Mouse (Mus musculus): Measurements from ENCODE around the gene Creg1.

Gene Creg1

GRCm38 (mm10) chr1:165786296-165786695 lies 22.8 kb downstream of the Creg1 start:
- DNase-seq (ENCODE audit: low spot score in 2 of 2), result no peak

DNA sequence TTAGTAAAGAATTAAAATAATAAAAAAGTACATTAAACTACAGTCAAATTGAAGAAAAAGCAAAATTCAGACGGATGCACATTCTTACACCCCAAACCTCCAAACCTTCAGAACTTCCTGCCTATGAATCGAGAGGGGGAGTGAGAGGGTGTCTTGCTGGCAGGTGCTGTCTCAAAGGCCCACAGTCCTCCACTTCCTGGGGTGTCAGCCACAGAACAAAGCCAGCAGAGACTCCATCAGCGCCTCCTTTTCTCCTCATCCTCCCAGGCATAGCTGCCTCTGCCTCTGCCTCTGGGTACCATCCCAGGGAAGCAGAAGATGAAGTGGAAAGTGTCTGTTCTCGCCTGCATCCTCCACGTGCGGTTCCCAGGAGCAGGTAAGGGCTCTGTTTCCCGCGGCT lies 25.0 kb downstream of the Creg1 start, which contains the start of gene Cd247:
TSS of gene Cd247 (plus strand) at position 171 of the 400 bp plus-strand sequence.
- no peak for DNase-seq (ENCODE audit: low spot score in 2 of 2)

DNA sequence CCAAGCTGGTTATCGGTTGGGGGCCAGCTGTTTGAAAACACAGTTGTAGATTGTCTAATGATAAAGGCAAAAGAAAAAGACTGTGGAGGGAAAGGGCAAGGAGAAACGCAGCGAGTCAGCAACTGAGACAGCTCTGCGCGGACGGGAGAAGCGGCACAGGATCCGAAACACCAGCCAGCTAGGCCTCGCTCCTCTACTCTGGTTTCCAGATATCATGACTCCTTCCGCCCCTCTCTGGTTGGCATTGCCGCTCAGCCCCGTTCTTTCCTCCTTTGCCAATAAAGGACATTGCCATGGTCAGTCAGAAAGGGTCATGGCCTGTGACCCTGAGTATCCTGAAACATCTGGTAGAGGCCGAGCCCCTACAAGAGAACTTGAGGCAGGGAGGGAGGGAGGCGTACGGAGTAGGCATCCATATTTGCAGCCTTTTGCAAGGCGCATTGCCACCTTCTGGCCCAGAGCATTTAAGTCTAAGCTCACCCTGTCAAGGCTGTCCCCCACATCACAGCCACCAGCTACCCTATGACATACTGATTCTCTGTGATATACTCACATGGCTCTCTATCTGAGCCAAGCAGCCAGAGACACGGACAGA lies 25.6 kb downstream of the Creg1 start:
- no peak for DNase-seq (ENCODE audit: low spot score in 2 of 2)

- no peak for DNase-seq (ENCODE audit: low spot score in 2 of 2)
Observed at GRCm38 (mm10) chr1:165789963-165790362, 26.4 kb downstream of the Creg1 start.

GRCm38 (mm10) chr1:165790461-165791210 lies 27.1 kb downstream of the Creg1 start:
- DNase-seq (ENCODE audit: low spot score in 2 of 2), result no peak

GRCm38 (mm10) chr1:165791411-165791810 lies 27.9 kb downstream of the Creg1 start:
- no peak for DNase-seq (ENCODE audit: low spot score in 2 of 2)

DNA sequence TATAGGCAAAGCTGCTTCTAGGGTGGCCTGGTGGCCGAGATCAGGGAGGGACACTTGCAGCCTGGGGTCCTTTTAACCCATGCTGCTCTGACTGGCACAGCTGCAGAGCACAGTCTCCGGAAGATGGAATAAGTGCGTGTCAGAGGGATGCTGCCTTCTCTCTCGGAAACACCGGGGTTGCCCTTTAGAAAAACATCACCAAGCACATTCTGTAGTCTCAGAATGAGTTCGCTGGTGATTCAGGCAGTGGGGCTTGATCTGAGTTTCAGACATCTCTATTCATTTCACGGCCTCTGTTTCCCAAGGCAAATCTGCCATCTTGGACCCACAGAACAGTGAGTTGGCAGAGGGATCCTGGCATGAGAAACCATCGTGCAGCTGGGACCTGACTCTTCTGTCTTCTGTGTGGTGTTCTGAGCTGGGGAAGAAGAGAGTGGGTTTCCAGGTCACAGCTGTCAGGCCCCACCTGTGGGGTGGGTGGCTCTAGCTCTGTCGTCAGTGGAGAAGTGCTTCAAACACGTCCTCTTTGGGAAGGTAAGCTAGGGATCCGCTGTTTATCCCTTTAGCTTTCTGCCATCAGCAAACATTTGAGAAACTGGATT lies 38.3 kb downstream of the Creg1 start:
- no peak for DNase-seq (ENCODE audit: low spot score in 2 of 2)

GRCm38 (mm10) chr1:165803107-165803506 lies 39.6 kb downstream of the Creg1 start:
- no peak for DNase-seq (ENCODE audit: low spot score in 2 of 2)

- DNase-seq (ENCODE audit: low spot score in 2 of 2), result no peak
Observed at GRCm38 (mm10) chr1:165804133-165804532, 40.6 kb downstream of the Creg1 start.

DNA sequence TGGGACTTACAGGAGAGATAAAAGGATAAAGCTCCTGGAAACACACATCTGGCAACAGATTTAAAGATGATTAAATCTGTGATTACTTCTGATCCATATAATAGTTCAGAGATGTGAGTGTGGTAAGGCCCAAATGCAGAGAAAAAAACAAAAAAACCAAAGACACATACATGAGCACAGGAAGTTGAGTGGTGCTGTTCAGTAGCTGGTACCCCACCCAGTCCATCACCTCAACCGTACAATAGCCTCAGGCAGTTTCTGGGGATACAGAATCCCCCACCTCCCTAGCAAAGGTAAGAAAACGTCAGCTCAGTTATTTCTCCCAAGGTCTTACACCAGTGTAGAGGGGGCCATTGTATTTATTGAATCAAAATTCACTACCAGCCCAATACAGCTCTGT lies 47.1 kb downstream of the Creg1 start:
- DNase-seq (ENCODE audit: low spot score in 2 of 2), result no peak

- peak in 1 of 2 experiments; percentile 13 for DNase-seq (ENCODE audit: low spot score in 2 of 2)
Observed at GRCm38 (mm10) chr1:165811170-165811569, 47.6 kb downstream of the Creg1 start.

DNA sequence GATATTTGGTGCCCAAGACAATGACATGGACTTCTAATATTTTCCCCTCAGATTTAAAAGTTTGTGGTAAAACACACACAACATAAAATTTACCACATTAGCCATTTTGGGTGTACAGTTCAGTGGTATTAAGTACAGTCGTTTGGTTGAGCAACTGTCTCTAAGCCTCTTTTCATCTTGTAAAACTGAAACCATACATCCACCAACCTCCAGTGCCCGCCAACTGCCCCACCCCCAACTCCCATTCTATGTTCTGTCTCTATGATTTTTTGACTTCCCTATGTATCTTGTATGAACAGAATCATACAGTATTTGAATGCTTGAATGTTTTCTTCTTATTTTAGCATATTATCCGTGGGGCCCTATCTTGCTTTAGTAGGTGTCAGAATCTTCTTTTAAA lies 49.2 kb downstream of the Creg1 start:
- DNase-seq (ENCODE audit: low spot score in 2 of 2), result no peak

- no peak for DNase-seq (ENCODE audit: low spot score in 2 of 2)
Observed at GRCm38 (mm10) chr1:165814116-165814515, 50.6 kb downstream of the Creg1 start.

DNA sequence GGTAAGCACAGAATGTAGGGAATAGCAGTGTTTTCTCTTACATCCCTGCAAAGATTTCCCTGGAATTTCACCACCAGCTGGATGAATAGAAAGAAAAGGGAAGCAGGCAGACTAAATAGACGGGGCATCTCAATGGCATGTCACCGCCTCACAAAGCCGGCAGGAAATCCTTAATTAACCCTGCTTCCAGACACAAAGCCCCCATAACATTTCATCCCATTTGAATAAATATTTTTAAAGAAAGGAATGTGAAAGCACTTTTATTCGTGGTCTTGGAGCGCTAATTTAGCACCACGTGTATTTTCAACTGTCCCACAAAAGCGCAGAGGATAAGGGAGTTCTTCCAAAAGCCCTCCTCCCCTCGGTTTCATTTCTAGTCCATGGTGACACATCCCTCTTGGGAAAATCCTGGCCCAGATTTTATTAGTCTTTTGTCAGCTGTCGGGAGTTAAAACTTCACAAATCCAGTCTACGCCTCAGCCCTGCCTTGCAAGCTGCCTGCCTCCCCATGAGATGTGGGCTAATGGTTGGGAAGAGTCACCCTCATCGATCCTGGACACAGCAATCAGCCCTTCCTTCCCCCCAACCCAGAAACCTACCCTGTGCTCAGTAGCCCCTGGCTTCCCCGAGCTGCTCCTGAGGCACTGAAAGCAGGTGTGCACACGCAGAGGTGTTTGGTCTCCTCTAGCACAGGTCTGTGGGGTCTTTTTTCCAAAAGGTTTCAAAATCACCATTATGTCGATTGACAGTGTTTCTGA lies 51.2 kb downstream of the Creg1 start:
- DNase-seq (ENCODE audit: low spot score in 2 of 2), result peak; percentile 17 to 44

DNA sequence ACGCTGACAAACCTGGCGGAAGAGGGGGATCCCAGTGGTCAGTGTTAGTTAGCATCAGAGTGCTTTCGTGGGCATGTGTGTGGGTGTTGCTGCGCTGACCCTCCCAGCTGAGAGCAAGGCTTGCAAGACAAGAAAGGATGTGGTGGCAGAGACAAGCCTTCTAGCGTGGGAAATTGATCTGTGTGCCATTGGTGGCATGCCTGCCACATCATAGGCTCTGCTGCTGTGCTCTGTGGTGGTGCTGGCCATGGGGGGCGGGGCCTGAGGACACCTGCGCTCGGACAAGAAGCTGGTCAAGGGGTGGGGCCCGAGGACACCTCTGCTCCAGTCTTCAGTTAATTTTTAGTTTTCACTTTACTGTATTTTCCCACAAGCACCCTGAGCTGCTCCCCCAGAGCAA lies 52.8 kb downstream of the Creg1 start:
- DNase-seq (ENCODE audit: low spot score in 2 of 2), result no peak

DNA sequence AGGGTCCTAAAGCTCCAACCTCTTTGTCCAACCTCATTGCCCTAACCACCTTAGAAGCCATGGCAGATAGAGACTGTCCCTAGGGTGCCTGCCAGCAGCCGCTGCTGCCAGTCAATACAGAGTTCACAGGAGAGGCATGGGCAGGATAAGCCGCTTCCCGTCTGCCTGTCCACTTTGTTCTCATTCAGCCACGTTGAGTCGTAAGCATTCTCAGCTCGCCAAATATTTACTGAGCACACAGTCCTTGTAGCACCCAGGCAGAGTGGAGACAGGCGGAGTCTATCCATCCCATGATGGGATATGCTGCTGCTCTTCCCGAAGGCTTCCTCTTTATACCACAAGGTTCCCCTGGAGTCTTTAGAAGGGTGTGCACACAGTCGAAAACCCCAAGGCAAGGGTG lies 53.7 kb downstream of the Creg1 start:
- DNase-seq (ENCODE audit: low spot score in 2 of 2), result no peak

DNA sequence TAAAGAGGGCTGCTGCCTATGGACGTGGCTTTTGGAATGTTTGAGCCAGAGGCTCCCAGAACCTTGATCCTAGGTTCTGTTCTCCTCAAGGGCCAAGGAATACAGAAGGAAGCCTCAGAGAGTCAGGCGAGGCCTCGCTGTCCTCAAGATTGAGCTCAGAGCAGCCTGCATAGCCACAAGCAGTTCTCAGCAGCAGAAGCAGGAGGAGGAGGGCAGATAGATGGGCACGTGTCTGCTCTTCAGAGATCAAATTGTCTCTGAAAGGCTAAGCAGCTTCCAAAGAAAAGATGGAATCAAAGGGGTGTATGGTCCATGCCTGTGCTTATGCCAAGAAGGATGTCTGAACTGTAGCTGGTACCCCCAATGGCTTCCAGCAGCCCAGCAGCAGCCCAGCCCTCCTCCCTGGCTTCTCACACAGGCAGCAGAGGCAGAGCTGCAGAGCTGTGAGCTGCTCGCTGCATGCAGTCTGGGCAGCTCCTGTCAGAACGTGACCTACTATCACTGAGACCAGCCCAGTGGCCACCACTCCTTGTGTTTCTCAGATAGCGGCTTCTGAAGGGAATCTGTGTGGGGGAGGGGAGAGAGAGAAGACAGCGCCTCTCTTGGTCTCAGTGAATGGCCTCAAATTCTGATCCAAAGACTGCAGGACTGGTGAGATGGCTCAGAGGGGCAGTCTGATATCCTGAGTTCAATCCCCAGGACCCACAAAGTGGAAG lies 54.8 kb downstream of the Creg1 start:
- DNase-seq (ENCODE audit: low spot score in 2 of 2), result no peak

DNA sequence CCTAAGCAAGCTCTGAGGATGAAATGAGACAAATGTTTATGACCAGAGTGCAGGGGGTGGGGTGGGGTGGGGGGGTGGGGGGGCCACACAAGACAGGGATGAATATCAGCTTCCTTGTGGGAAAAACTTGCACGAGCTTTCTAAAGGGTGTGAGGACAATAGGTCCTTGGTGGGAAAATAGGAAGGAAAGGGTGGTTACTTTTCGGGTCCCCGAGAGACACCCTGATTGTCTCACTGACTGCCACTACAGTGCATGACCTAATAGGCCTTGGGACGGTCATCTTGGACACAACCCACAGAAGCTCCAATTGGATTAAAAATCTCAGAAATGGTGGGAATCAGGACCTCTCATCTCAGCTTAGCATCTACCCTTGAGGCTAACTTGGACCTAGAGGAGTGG lies 55.6 kb downstream of the Creg1 start:
- DNase-seq (ENCODE audit: low spot score in 2 of 2), result peak; percentile 20 to 64

GRCm38 (mm10) chr1:165822031-165822430 lies 58.5 kb downstream of the Creg1 start:
- DNase-seq (ENCODE audit: low spot score in 2 of 2), result no peak
